Mouse (Mus musculus) olfactory bulb, adult 2 months (tissue): ENCODE data around the gene Armcx5. TPM values are rescaled to one million over a fixed set of nuclear protein-coding genes. Genes with fewer than 3 reads are reported as not detected.
A peak's percentile ranks its signal among the peaks of the same experiment; 100 is the strongest.
"Not testable (repeated sequence)": the region's sequence is repeated elsewhere in the genome, so short reads cannot be mapped to it uniquely, and the experiment has no call there.

Experiments
- H3K27ac ChIP-seq: fragments of 200-500 bp; 2 replicates; pipeline ENCODE4 v1.5.1; 2012; ENCODE audit warnings: low read depth, low read length; ENCODE audit not compliant: insufficient read depth
- H3K4me1 ChIP-seq: fragments of 200-500 bp; 2 replicates; pipeline ENCODE4 v1.6.1; 2012; ENCODE audit warnings: low read length; ENCODE audit not compliant: control insufficient read depth, insufficient read depth
- H3K4me3 ChIP-seq: fragments of 200-500 bp; 2 replicates; pipeline ENCODE4 v1.5.1; 2012; ENCODE audit warnings: mild to moderate bottlenecking, low read depth, low read length, moderate library complexity; ENCODE audit not compliant: insufficient read depth
- CTCF ChIP-seq: fragments of 200-500 bp; IDR thresholded peaks from 2 replicates; pipeline ENCODE4 v1.5.1; 2012; ENCODE audit warnings: low read depth, mild to moderate bottlenecking, low read length, moderate library complexity; ENCODE audit not compliant: insufficient read depth
- POLR2A ChIP-seq: fragments of 200-500 bp; IDR thresholded peaks from 2 replicates; pipeline ENCODE4 v1.6.1; 2012; ENCODE audit warnings: mild to moderate bottlenecking, low read depth, low read length, moderate library complexity; ENCODE audit not compliant: insufficient read depth
- WGBS: fragments of 180-500 bp; shearing (Covaris S2); methylation state at CpG from one replicate; pipeline ENCODE4 v1.1.7; 2018; 5-methylcytosine and 5-hydroxymethylcytosine counted together
- polyA plus RNA-seq: library from polyadenylated mRNA; stranded (reverse); fragments of >200 nt; gene quantifications from 2 replicates; pipeline ENCODE4 v1.2.4, GENCODE M21; 2012; ENCODE audit warnings: low replicate concordance; ENCODE audit not compliant: missing spikeins, insufficient read depth, insufficient read length

Armcx5 gene
- polyA plus RNA-seq, 1 experiment, result not detected

DNA sequence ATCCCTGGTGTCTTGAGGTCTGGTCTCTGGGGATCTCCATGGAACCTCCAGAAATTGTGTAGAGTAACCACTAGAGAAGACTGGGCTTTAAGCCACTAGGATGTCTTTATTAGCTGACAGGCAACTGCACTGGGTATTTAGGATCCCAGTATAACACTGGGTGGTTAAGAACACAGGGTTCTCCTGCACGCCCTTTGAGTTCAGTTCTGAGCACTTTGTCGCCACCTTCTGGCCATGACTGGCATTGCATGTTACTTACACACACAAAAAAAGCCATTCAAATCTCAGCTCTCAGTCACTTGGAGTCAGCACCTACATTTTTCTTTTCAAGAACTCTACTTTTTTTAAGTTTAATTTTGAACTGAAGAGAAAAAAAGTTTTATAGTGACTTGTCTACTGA, 10.3 kb downstream of the Armcx5 start:
- no peaks in the 10 kb centered on the region for H3K4me1 ChIP-seq
- no peak overlapping the region for H3K4me3 ChIP-seq
- 2% methylated on average over 2 of the region's 2 CpGs for WGBS
- H3K27ac ChIP-seq, result no peak overlapping the region
- TF ChIP-seq CTCF (no peak), POLR2A (no peak)

DNA sequence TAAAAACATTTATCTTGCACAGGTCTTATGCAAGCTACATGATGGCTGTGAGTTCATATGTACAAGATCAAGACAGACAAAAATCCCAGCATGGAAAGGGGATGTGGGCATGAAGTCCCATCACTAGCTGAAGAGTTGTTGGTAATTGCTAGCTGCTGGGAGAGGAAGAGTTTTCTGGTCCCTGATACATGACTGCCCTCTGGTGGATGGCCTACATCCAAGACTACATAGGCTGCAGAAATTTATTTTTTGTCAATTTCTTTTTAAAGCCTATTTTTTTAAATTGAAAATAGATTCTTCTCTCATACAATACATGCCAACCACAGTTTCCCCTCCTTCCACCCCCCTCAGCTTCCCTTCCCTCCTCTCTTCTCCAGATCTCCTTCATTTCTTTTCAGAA, 19.2 kb downstream of the Armcx5 start:
- Histone ChIP-seq H3K4me1 (no peaks in the 10 kb centered on the region), H3K4me3 (no peak overlapping the region), H3K27ac (no peak overlapping the region)
- TF ChIP-seq POLR2A, result no peak

DNA sequence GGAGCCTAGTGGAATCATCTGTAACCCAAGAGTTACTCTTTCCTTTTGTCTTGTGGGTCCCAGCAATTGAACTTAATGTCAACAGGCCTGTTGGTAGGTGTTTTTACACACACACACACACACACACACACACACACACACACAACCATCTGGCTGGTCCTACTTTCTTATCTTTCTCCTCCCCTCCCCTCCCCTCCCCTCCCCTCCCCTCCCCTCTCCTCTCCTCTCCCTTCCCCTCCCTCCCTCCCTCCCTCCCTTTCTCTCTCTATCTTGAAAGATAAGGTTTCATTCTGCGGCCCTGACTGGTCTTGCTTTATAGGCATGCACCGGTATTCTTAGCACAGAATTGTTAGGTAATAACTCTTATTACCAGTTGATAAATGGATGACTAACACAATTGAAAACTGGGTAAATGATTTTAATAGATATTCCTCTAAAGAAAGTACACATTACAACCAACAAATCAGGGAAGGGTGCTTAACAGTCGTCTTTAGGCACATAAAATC, 25.6 kb downstream of the Armcx5 start:
- no peak for TF ChIP-seq CTCF
- no peak for TF ChIP-seq POLR2A
- Histone ChIP-seq H3K4me1 (no peaks in the 10 kb centered on the region), H3K27ac (no peak overlapping the region), H3K4me3 (no peak overlapping the region)
- WGBS, result 66% methylated on average over 3 of the region's 3 CpGs

DNA sequence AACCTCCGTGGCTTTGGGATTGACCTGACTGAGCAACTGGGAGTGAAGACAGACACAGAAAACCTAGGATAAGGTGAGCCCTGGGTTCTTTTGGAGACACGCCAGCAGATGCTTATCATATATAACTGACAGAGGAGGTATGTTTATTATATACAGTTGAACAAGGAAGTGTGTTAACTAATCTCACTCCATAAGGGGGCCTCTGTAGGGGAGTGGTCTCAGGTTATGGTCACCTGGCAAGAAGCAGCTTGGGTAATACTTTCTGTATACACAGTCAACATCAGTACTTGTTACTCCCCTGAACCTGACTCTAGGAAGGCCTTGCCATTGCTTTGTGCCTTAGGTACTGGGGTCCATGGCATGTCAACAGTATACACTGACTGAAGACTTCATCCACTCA, 26.0 kb downstream of the Armcx5 start:
- H3K4me1 ChIP-seq, result no peaks in the 10 kb centered on the region
- no peak for TF ChIP-seq CTCF
- no peak for TF ChIP-seq POLR2A
- H3K4me3 ChIP-seq, result no peak overlapping the region
- WGBS, result 77% methylated on average over 2 of the region's 2 CpGs
- H3K27ac ChIP-seq, result no peak overlapping the region

DNA sequence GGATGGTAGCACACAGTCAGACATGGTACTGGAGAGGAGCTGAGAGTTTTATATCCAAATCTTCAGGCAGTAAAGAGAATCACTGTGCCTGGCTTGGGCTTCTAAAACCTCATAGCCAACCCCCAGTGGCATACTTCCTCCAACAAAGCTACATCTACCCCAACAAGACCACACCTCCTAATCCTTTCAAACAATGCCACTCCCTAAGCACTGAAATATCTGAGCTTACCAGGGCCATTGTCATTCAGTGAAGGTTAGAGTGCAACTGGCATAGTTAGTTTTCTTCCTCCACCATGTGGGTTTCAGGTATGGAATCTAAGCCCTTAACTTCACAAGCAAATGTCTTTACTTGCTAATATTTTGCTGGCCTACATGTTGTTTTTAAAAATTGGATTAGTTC, 49.0 kb downstream of the Armcx5 start:
- Histone ChIP-seq H3K4me3 (no peak overlapping the region), H3K27ac (no peak overlapping the region), H3K4me1 (no peaks in the 10 kb centered on the region)
- TF ChIP-seq CTCF (no peak), POLR2A (no peak)

DNA sequence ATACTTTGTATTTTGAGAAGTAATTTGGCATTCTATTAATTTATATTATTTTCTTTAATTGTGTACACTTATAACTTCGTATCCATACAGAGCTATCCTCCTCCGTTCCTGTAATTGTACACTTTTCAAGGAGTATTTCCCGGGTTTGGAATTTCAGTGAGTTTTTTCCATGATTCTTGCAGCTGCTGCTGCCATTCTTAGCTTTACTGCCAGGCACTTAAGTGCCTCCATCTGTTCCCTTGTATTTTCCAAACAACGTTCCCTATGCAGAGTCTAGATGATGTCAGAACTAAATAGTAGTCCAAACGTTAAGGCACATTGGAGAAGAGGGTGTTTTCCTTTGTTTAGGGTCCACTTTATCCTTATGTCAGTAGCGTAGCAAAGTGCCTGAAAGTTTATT, 49.8 kb downstream of the Armcx5 start:
- WGBS, result 51% methylated on average over 6 of the region's 6 CpGs
- TF ChIP-seq CTCF (no peak), POLR2A (no peak)
- no peak overlapping the region for H3K27ac ChIP-seq
- H3K4me1 ChIP-seq, result no peaks in the 10 kb centered on the region
- no peak overlapping the region for H3K4me3 ChIP-seq

DNA sequence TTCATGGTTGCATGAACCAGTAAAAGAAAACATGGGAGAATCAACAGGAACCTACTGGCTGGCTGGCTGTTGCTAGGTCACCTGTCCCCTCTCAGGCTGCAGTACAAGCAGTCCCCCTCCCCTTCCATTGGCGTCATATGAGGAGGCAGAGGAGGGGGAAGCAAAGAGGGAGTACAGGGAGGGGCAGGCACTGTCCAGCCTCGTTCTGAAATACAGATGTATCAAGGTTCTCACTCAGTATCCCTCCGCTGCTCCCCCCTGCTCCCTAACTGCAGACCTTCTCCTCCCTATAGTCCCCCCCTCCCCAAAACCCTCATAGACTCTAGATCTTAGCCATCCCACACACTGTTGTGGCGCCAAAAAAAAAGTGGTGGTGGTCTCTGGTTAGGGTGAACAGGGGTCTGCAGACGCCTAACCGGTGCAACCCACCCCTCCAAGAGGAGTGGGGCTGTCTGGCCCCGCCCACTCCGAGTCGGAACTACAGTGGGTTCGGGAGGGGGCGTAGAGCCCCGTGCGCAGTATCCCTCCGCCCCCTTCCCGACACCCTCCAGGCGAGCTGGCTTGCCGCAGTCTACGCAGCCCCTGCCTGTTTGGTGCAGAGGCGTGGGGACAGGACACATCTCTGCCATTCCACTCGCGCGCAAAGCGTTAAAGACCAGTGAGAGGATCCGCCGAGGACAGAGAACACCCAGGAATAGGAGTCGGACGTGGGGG, 53.2 kb downstream of the Armcx5 start:
- H3K27ac ChIP-seq, result peak overlapping the region; percentile 80
- peak overlapping the region; percentile 67 for H3K4me3 ChIP-seq
- WGBS, result 29% methylated on average over 27 of the region's 27 CpGs
- H3K4me1 ChIP-seq, result not testable (repeated sequence)
- TF ChIP-seq POLR2A, result 0 out of 2 replicates have a peak, but pooled peaks have one; percentile 40

DNA sequence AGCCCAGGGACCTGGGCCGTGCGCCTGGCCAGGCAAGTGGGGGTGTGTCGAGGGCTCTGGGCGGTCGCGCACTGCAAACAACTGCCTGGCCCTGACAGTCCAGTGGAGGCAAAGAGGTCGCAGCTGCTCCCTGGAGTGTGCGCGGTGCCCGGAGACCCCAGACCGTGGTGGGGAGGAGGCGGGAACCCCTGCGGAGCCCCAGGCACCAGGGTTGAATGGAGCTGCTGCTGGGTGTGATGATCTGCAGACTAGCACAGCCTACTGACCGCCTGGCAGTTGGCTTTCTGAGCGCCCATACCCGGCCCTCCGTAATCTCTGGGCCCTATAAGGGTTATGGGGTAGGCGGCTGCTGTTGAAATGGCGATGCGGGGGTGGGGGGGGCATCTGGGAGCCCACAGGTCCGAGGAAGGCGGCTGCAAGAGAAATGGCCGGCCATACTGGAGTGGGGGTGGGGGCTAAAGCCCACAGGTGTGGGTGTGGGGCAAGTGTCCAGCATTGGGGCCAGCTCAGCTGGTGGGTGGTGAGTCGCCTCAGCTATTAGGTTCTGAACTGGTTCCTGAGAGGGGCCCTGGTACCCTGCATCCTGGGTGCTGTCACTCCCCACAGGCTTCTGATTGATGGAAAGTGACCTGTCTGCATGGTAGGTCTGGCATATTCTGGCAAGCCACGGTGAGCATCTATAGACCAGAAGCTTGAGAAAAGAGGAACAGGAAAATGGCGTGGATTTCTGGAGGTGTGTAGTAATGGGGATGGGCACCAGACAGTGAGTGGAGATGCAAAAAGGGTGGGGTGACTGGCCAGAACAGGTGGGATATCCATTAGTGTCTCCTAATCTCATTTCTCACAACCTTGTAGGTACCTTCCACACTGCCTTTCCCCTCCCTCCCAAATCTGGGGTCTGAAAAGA, 54.0 kb downstream of the Armcx5 start:
- peak overlapping the region; percentile 67 for H3K4me3 ChIP-seq
- WGBS, result 13% methylated on average over 25 of the region's 26 CpGs
- H3K4me1 ChIP-seq, result not testable (repeated sequence)
- peak overlapping the region; percentile 80 for H3K27ac ChIP-seq

Other genes starting within 250 kb of the Armcx5 start
- gene AV320801, start 248.1 kb upstream of the Armcx5 start, polyA plus RNA-seq, result not detected in 2 replicates
- not detected in 2 replicates for gene Nxf7, start 144.0 kb upstream of the Armcx5 start, polyA plus RNA-seq
- not detected in 2 replicates for gene Prame, start 115.0 kb upstream of the Armcx5 start, polyA plus RNA-seq
- not detected in 2 replicates for gene Tcp11x2, start 48.9 kb upstream of the Armcx5 start, polyA plus RNA-seq
- gene Tmsb15a, start 17.5 kb upstream of the Armcx5 start, polyA plus RNA-seq, result not detected in 2 replicates
- 223 TPM in 1 of 2 replicates, not detected in the other for gene Gprasp1, start within 50 bp of the Armcx5 start, polyA plus RNA-seq
- not detected in 2 replicates for gene Bhlhb9, start 54.9 kb downstream of the Armcx5 start, polyA plus RNA-seq
- gene Gprasp2, start 96.3 kb downstream of the Armcx5 start, polyA plus RNA-seq, result 81.4 TPM in 1 of 2 replicates, not detected in the other